Mouse (Mus musculus) forebrain, embryonic 15.5 days (tissue): ENCODE results near the gene Cox8c. TPM values are rescaled to one million over a fixed set of nuclear protein-coding genes. Genes with fewer than 3 reads are reported as not detected.

ENCODE experiments used
- ATAC-seq: fragments of 200-750 bp; cut with Nextera tagmentation; replicated peaks from 2 replicates; pipeline ENCODE4 v1.8.0; 2017; ENCODE audit warnings: mild to moderate bottlenecking, moderate TSS enrichment, moderate library complexity
- H3K27ac ChIP-seq: fragments of 300-500 bp; sonication (generic); replicated peaks from 2 replicates; pipeline ENCODE4 v1.5.1; 2015; ENCODE audit warnings: mild to moderate bottlenecking, inconsistent platforms
- H3K27me3 ChIP-seq: fragments of 300-500 bp; sonication (generic); 2 replicates; pipeline ENCODE4 v1.6.1; 2015; ENCODE audit warnings: inconsistent platforms
- H3K36me3 ChIP-seq: fragments of 300-500 bp; sonication (generic); 2 replicates; pipeline ENCODE4 v1.6.1; 2015; ENCODE audit warnings: mild to moderate bottlenecking, inconsistent platforms
- H3K4me1 ChIP-seq: fragments of 300-500 bp; sonication (generic); 2 replicates; pipeline ENCODE4 v1.6.1; 2015; ENCODE audit warnings: inconsistent platforms
- H3K4me2 ChIP-seq: fragments of 300-500 bp; sonication (generic); replicated peaks from 2 replicates; pipeline ENCODE4 v1.6.1; 2015; ENCODE audit warnings: mild to moderate bottlenecking, inconsistent platforms
- H3K4me3 ChIP-seq: fragments of 300-500 bp; sonication (generic); 2 replicates; pipeline ENCODE4 v1.5.1; 2015; ENCODE audit warnings: mild to moderate bottlenecking, inconsistent platforms
- H3K9ac ChIP-seq: fragments of 300-500 bp; sonication (generic); replicated peaks from 2 replicates; pipeline ENCODE4 v1.6.1; 2015; ENCODE audit warnings: mild to moderate bottlenecking, inconsistent platforms
- H3K9me3 ChIP-seq: fragments of 300-500 bp; sonication (generic); 2 replicates; pipeline ENCODE4 v1.6.1; 2016; ENCODE audit warnings: inconsistent platforms
- WGBS: fragments of 180-500 bp; shearing (Covaris S2); methylation state at CpG from one replicate; pipeline ENCODE4 v1.1.7; 2015; ENCODE audit warnings: mixed read lengths; 5-methylcytosine and 5-hydroxymethylcytosine counted together
- polyA plus RNA-seq: library from polyadenylated mRNA; unstranded; fragments of >200 nt; fragmentation: Nextera tagmentation; extraction: Ambion mirVana; gene quantifications from 2 replicates; pipeline ENCODE4 v1.2.1, GENCODE M21; 2015

The Cox8c gene
- polyA plus RNA-seq, 1 experiment from 2014 or later: not detected

DNA sequence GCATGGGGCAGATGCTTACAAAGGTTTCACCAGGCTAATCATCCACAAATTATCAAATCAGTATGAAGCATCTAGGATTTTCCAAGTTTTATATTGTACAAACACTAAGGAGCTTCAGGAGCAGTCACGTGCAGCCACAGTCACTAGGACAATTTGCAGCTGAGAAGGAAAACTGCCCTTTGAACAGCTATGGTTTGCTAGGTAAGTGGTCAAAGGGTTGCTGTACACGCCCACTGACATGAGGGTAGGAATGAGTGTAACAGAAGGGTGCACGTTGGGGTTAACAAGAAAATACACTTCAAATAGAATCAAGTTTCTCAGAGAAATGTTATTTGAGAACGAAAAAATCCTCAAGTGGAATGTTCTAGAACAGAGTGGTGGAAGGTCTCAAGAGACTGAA is 30.6 kb downstream of the Cox8c start:
- 85% methylated on average over 4 of the region's 4 CpGs for WGBS
- Histone ChIP-seq H3K9me3 (no peaks in the 10 kb centered on the region), H3K27ac (no peak overlapping the region), H3K4me3 (no peak overlapping the region), H3K36me3 (no peaks in the 10 kb centered on the region), H3K27me3 (no peaks in the 10 kb centered on the region), H3K9ac (no peak overlapping the region), H3K4me2 (no peak overlapping the region), H3K4me1 (no peaks in the 10 kb centered on the region)
- ATAC-seq: no peak

DNA sequence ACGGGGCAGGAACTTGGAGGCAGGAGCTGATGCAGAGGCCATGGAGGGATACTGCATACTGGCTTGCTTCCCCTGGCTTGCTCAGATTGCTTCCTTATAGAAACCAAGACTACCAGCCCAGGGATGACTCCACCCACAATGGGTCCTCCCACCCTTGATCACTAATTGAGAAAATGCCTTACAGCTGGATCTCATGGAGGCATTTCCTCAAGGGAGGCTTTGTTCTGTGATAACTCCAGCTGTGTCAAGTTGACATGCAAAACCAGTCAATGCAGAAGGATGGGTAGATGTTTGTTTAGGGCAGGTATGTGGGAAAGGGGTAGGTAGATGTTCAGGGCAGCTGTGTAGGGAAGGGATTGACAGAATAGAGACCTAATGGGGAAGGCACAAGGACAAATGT is 31.2 kb downstream of the Cox8c start:
- Histone ChIP-seq H3K9me3 (no peaks in the 10 kb centered on the region), H3K27me3 (no peaks in the 10 kb centered on the region), H3K36me3 (no peaks in the 10 kb centered on the region), H3K4me3 (no peak overlapping the region), H3K4me2 (no peak overlapping the region), H3K27ac (no peak overlapping the region), H3K4me1 (no peaks in the 10 kb centered on the region), H3K9ac (no peak overlapping the region)
- 86% methylated on average over 1 of the region's 1 CpGs for WGBS
- no peak for ATAC-seq

DNA sequence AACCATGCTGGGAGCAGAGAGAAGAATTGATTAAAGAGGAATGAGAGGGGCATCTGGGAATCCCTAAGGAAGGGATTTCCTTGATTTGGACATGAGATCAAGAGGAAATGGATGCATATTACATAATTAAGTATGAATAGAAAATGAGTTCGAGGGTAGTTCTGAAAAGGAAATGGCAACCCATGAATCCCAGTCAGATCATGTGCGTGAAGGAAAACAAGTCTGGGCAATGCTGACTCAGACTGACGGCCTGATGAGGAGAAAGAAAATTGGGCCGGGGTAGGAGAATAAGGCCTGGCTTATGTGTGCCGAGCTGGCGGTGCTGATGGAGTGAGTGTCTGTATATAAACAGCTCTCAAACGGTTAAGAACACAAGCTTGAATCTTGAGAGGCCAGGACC is 31.7 kb downstream of the Cox8c start:
- no peaks in the 10 kb centered on the region for H3K9me3 ChIP-seq
- no peaks in the 10 kb centered on the region for H3K27me3 ChIP-seq
- H3K4me2 ChIP-seq: no peak overlapping the region
- no peak overlapping the region for H3K4me3 ChIP-seq
- WGBS: 85% methylated on average over 7 of the region's 7 CpGs
- H3K36me3 ChIP-seq: no peaks in the 10 kb centered on the region
- H3K9ac ChIP-seq: no peak overlapping the region
- H3K27ac ChIP-seq: no peak overlapping the region
- no peaks in the 10 kb centered on the region for H3K4me1 ChIP-seq
- no peak for ATAC-seq

DNA sequence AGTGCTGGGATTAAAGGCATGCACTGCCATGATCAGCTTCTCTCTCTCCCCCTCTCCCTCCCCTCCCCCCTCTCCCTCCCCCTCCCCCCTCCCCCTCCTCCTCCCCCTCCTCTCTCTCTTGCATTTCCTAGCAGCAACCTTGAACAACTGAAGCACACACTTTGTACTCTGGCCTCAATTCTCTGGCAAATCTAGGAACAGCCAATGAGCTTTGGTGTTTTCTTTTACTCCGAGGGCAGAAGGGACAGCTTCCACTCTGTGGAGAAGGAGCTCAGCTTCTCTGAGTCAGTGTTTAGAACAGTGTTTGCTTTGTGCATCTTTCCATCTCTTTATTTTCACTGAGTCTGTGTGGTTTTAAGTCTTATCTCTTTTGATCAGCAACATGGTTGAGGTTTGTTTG is 36.8 kb downstream of the Cox8c start:
- Histone ChIP-seq H3K9me3 (no peaks in the 10 kb centered on the region), H3K36me3 (no peaks in the 10 kb centered on the region), H3K9ac (no peak overlapping the region), H3K27me3 (no peaks in the 10 kb centered on the region), H3K4me3 (no peak overlapping the region), H3K4me2 (no peak overlapping the region), H3K4me1 (no peaks in the 10 kb centered on the region), H3K27ac (no peak overlapping the region)
- WGBS: 27% methylated on average over 1 of the region's 1 CpGs
- no peak for ATAC-seq

DNA sequence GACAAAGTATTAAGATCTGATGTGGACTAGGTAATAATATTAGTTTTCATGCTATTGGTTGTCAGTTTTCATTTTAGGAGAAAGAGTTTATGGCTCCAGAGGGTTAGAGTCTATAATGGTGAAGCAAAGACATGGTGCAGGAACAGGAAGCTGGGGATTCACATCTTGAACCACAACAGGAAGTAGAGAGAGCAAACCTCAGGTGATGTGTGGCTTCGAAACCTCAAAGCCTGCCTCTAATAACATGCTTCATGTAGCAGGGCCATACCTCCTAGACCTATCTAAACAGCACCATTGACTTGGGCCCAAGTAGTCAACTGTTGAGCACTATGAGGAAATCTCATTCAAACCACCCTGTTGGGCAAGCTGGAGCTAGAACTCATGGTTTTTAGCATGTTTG is 46.5 kb downstream of the Cox8c start:
- no peak overlapping the region for H3K9ac ChIP-seq
- no peak overlapping the region for H3K4me2 ChIP-seq
- ATAC-seq: no peak
- no peak overlapping the region for H3K27ac ChIP-seq
- no peaks in the 10 kb centered on the region for H3K27me3 ChIP-seq
- H3K4me3 ChIP-seq: no peak overlapping the region
- no peaks in the 10 kb centered on the region for H3K9me3 ChIP-seq
- no peaks in the 10 kb centered on the region for H3K36me3 ChIP-seq
- peaks cover 8% of the 10 kb centered on the region for H3K4me1 ChIP-seq
- 83% methylated on average over 1 of the region's 1 CpGs for WGBS

DNA sequence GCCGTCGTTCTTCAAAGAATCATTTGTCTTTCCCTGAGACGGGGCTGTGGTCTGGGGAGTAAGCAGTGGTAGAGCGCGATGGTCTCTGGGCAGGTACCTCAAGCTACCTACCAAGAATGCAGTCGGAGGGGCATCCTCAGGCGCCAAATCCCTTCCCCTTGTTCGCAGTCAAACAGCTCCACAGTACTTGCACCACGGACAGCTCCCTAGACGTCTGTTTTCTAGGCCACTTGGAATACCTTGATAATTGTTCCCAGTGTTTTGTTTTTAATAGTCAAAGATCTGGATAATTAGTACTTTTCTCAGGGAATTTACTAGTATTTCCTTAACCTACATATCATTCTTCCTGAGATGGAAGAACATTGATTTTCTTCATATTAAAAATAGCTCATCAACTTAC is 48.7 kb downstream of the Cox8c start:
- peak overlapping the region; percentile 56 for H3K4me2 ChIP-seq

DNA sequence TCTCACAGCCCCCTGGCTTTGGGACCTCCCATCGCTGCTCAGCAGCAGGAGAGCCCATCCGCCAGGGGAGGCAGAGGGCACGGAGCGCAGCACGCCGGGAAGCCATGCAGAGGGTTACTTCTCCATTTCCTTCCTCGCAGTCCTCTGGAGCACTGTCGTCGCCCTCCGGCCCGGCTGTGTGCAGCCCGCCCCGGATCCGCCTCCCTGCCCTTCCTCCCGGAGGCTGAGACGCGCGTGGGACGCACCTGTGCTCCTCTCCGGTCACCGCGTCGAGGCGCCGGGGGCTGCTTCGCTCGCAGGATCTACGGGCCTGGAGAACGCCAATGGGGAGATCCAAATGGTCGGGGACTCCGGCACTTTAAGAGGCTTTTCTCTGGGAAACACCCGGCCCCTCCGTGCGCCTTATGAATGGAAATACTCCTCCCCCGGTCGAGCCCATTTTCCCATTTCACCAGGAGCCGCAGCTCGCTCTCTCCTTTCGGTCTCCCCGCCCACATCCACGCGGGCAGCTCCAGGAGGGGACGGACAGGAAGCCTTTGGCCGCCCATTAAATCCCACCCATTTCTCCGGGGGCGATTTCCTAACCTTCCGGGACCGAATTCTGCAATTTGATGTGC is 49.8 kb downstream of the Cox8c start, which contains the start of gene Unc79:
Unc79 (plus strand) TSS at position 82 of the 617 bp plus-strand sequence.
- ATAC-seq: peak; percentile 86
- Histone ChIP-seq H3K9ac (peak within 1 kb of the TSS; percentile 58), H3K4me1 (peaks cover 30% of the 10 kb centered on the region), H3K9me3 (no peaks in the 10 kb centered on the region), H3K4me2 (peak within 1 kb of the TSS; percentile 56), H3K4me3 (peak within 1 kb of the TSS; percentile 65), H3K27me3 (no peaks in the 10 kb centered on the region), H3K27ac (peak within 1 kb of the TSS; percentile 97), H3K36me3 (no peaks in the 10 kb centered on the region)
- under 1% methylated on average over 48 of the region's 48 CpGs for WGBS

More for the DNA sequence above, 48.7 kb downstream of the Cox8c start:
- Histone ChIP-seq H3K36me3 (no peaks in the 10 kb centered on the region), H3K9ac (no peak overlapping the region), H3K4me3 (peak overlapping the region; percentile 65), H3K27ac (no peak overlapping the region), H3K27me3 (no peaks in the 10 kb centered on the region), H3K4me1 (peaks cover 30% of the 10 kb centered on the region), H3K9me3 (no peaks in the 10 kb centered on the region)
- no peak for ATAC-seq
- WGBS: 27% methylated on average over 10 of the region's 10 CpGs

DNA sequence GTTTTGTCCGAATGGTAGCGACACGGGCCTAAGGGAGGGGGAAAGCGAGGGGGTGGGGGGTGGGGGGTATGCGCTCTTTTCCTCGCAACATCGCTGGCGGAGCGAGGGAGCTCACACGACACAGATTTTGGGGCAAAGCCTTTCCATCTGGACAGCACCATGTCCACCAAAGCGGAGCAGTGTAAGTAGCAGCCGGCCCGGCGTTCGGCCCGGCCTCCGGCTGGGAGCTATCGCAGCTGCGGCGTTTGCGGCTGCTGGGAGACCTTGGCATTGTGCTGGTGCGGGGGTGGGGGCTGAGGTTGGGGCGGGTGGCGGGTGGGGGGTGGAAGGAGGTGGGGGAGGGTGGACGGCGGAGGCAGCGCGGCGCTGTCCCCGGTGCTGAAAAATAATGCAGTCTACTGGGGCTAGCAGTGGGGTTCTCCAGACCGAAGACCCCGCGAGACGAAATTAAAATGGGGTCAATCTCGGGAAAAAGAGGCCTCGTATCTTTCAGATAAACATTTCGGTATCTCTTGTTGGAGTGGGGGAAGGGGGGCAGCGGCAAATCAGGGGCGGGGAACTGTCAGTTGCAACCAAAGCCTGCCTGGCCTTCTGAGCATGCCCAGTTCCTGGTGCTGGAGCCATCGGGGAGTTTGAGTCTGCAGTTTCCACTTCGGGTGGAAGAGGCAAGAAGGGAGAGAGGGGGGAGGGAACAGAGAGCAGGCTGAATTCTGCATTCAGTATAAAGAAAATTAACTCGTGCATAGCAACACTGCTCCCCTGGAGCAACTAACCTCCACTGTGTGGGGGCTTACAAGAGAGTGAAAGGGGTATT is 50.5 kb downstream of the Cox8c start:
- Histone ChIP-seq H3K27me3 (no peaks in the 10 kb centered on the region), H3K9ac (peak overlapping the region; percentile 58), H3K4me2 (peak overlapping the region; percentile 56), H3K4me1 (peaks cover 36% of the 10 kb centered on the region), H3K27ac (peak overlapping the region; percentile 97), H3K4me3 (peak overlapping the region; percentile 65), H3K9me3 (no peaks in the 10 kb centered on the region), H3K36me3 (no peaks in the 10 kb centered on the region)
- under 1% methylated on average over 42 of the region's 42 CpGs for WGBS
- ATAC-seq: peak; percentile 85

Other genes with a start within 250 kb of the Cox8c start
- 58.7 and 59.1 TPM in 2 replicates for gene Itpk1, start 194.4 kb upstream of the Cox8c start, polyA plus RNA-seq
- 48.9 and 53.2 TPM in 2 replicates for gene Moap1, start 155.7 kb upstream of the Cox8c start, polyA plus RNA-seq
- 11.4 and 12.7 TPM in 2 replicates for gene Tmem251, start 155.6 kb upstream of the Cox8c start, polyA plus RNA-seq
- gene Gm28051, start 141.6 kb upstream of the Cox8c start, polyA plus RNA-seq: not detected in 2 replicates
- gene Gon7, start 141.5 kb upstream of the Cox8c start, polyA plus RNA-seq: 42.4 and 45.4 TPM in 2 replicates
- 41.1 and 43.0 TPM in 2 replicates for gene Ubr7, start 141.3 kb upstream of the Cox8c start, polyA plus RNA-seq
- 37.6 and 37.8 TPM in 2 replicates for gene Gm20604, start 140.6 kb upstream of the Cox8c start, polyA plus RNA-seq
- gene Btbd7, start 20.8 kb upstream of the Cox8c start, polyA plus RNA-seq: 17.8 and 19.7 TPM in 2 replicates
- gene Unc79, start 49.5 kb downstream of the Cox8c start, polyA plus RNA-seq: 7.2 and 7.9 TPM in 2 replicates